Mouse (Mus musculus): ENCODE results near the gene Gm13757. TPM values are rescaled to one million over a fixed set of nuclear protein-coding genes. Genes with fewer than 3 reads are reported as not detected.
"Not testable (repeated sequence)": the region's sequence is repeated elsewhere in the genome, so short reads cannot be mapped to it uniquely, and the experiment has no call there.

The Gm13757 gene
- polyA plus RNA-seq (2016; fragmentation: Nextera tagmentation; extraction: Ambion mirVana), result not detected in 2 replicates

GRCm38 (mm10) chr2:88449031-88449430 is at the start of gene Gm13757:
Gene Gm13757 (minus strand): TSS chr2:88449131.
- H3K9ac ChIP-seq, result no peak within 1 kb of the TSS
- no peak within 1 kb of the TSS for H3K4me3 ChIP-seq
- no peaks in the 10 kb centered on the region for H3K27me3 ChIP-seq
- 97% methylated on average over 1 of the region's 1 CpGs for WGBS
- no peaks in the 10 kb centered on the region for H3K36me3 ChIP-seq
- ATAC-seq (ENCODE audit: insufficient number of reproducible peaks, insufficient read depth, low FRiP score, low TSS enrichment), result no peak
- H3K9me3 ChIP-seq, result no peaks in the 10 kb centered on the region
- H3K27ac ChIP-seq, result no peak within 1 kb of the TSS
- no peak within 1 kb of the TSS for H3K4me2 ChIP-seq (replicated peaks)
- no peaks in the 10 kb centered on the region for H3K4me1 ChIP-seq

GRCm38 (mm10) chr2:88493020-88493419 is 44.1 kb upstream of the Gm13757 start, which contains the start of gene Olfr1185-ps1:
Gene Olfr1185-ps1 (plus strand): TSS chr2:88493320.
- no peak for ATAC-seq (ENCODE audit: insufficient number of reproducible peaks, insufficient read depth, low FRiP score, low TSS enrichment)
- WGBS, result 67% methylated on average over 2 of the region's 2 CpGs

DNA sequence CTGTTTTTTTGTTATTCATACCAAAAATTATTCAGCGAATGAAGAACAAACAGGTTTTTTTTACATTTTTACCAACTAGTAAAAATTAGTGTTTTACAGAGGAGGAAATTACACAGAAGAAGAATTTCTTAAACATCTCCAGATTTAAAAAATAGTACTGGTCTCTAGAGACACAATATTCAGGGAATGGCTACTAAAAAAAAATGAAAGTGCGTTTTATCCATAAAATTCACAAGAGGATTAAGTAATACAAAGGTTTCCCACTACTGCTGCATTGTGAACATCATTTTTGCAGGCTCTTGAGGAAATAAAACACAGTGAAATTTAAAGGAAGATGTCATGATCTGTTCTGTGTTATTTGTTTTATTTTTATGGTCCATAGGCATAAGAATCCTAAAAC is 34.4 kb upstream of the Gm13757 start, which contains the start of gene Olfr1184:
TSS of gene Olfr1184 (plus strand) at position 301 of the 400 bp plus-strand sequence.
- no peak for ATAC-seq (ENCODE audit: insufficient number of reproducible peaks, insufficient read depth, low FRiP score, low TSS enrichment)
- H3K4me3 ChIP-seq, result no peak within 1 kb of the TSS
- no peaks in the 10 kb centered on the region for H3K4me1 ChIP-seq
- H3K4me2 ChIP-seq (replicated peaks), result no peak within 1 kb of the TSS
- no peaks in the 10 kb centered on the region for H3K9me3 ChIP-seq
- H3K9ac ChIP-seq, result no peak within 1 kb of the TSS
- H3K27me3 ChIP-seq, result no peaks in the 10 kb centered on the region
- H3K27ac ChIP-seq, result no peak within 1 kb of the TSS
- no peaks in the 10 kb centered on the region for H3K36me3 ChIP-seq
- 84% methylated on average over 2 of the region's 2 CpGs for WGBS

More at GRCm38 (mm10) chr2:88493020-88493419, 44.1 kb upstream of the Gm13757 start, which contains the start of gene Olfr1185-ps1:
- no peak within 1 kb of the TSS for H3K9ac ChIP-seq
- H3K27ac ChIP-seq, result no peak within 1 kb of the TSS
- no peak within 1 kb of the TSS for H3K4me3 ChIP-seq
- H3K36me3 ChIP-seq, result no peaks in the 10 kb centered on the region
- no peaks in the 10 kb centered on the region for H3K9me3 ChIP-seq
- H3K4me2 ChIP-seq (replicated peaks), result no peak within 1 kb of the TSS
- no peaks in the 10 kb centered on the region for H3K4me1 ChIP-seq
- no peaks in the 10 kb centered on the region for H3K27me3 ChIP-seq

DNA sequence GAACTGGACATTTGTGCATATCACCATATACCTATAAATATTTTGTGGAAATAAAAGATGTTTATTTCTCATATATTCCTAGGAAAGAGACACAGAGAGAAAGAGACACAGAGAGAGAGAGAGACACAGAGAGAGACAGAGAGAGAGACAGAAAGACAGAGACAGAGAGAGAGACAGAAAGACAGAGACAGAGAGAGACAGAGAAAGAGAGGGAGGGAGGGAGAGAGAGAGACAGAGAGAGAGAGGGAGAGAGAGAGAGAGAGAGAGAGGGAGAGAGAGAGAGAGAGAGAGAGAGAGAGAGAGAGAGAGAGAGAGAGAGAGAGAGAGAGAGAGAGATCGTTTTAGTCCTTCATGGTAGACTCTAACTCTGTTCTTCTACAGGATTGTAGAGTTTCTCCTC is 5.6 kb upstream of the Gm13757 start, which contains the start of gene Olfr1183:
TSS of gene Olfr1183 (plus strand) at position 301 of the 400 bp plus-strand sequence.
- not testable (repeated sequence) for H3K27ac ChIP-seq; H3K27me3 ChIP-seq; ATAC-seq (ENCODE audit: insufficient number of reproducible peaks, insufficient read depth, low FRiP score, low TSS enrichment); H3K9ac ChIP-seq; H3K4me3 ChIP-seq; H3K9me3 ChIP-seq; H3K4me1 ChIP-seq; H3K4me2 ChIP-seq (replicated peaks); H3K36me3 ChIP-seq
- 83% methylated on average over 1 of the region's 1 CpGs for WGBS

DNA sequence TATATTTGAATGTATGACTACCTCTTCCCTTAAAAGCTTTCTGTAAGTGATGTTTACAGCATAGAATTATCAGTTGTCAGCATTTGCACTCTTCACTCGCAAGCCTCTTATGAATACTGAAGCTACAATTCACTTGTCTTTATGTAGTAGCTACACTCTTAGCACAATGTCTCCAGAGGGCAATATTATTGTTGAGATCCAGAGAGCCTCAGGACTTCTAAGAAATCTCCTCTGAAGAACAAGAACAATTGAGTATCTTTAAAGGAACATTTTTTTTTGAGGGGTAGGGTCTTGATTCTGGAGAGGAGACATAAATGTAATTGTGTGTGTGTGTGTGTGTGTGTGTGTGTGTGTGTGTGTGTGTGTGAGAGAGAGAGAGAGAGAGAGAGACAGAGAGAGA is 22.9 kb downstream of the Gm13757 start, which contains the start of gene Olfr1181:
TSS of gene Olfr1181 (minus strand) at position 101 of the 400 bp plus-strand sequence.
- H3K4me1 ChIP-seq, result no peaks in the 10 kb centered on the region
- H3K4me2 ChIP-seq (replicated peaks), result no peak within 1 kb of the TSS
- H3K27me3 ChIP-seq, result no peaks in the 10 kb centered on the region
- 89% methylated on average over 1 of the region's 1 CpGs for WGBS
- no peak within 1 kb of the TSS for H3K4me3 ChIP-seq
- no peaks in the 10 kb centered on the region for H3K36me3 ChIP-seq
- no peak within 1 kb of the TSS for H3K9ac ChIP-seq
- H3K27ac ChIP-seq, result no peak within 1 kb of the TSS
- no peak for ATAC-seq (ENCODE audit: insufficient number of reproducible peaks, insufficient read depth, low FRiP score, low TSS enrichment)
- no peaks in the 10 kb centered on the region for H3K9me3 ChIP-seq

DNA sequence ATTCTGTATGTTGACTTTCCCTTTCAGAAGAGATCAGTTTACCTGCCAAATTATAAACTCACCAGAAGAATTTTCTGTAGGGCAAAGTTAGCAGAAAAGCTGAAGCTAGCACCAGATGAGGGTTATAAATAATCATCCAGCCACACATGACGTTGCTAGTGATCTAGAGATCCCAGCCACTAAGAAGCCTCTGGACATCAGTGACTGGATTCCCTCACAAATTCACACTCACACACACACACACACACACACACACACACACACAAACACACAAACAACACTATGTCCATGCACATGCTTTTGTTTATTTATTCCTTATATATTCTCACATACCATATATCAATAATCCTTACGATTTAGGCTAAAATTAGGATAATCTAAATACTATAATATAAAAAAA is 29.9 kb downstream of the Gm13757 start, which contains the start of gene Olfr1180:
TSS of gene Olfr1180 (minus strand) at position 101 of the 400 bp plus-strand sequence.
- Histone ChIP-seq H3K9me3 (no peaks in the 10 kb centered on the region), H3K4me2 (replicated peaks) (no peak within 1 kb of the TSS), H3K27ac (no peak within 1 kb of the TSS), H3K9ac (no peak within 1 kb of the TSS), H3K4me1 (no peaks in the 10 kb centered on the region), H3K36me3 (no peaks in the 10 kb centered on the region), H3K27me3 (no peaks in the 10 kb centered on the region), H3K4me3 (no peak within 1 kb of the TSS)
- no peak for ATAC-seq (ENCODE audit: insufficient number of reproducible peaks, insufficient read depth, low FRiP score, low TSS enrichment)
- WGBS, result 80% methylated on average over 2 of the region's 2 CpGs

GRCm38 (mm10) chr2:88406353-88406752 is 42.6 kb downstream of the Gm13757 start, which contains the start of gene Olfr1179:
Gene Olfr1179 (minus strand): TSS chr2:88406453.
- H3K27me3 ChIP-seq, result no peaks in the 10 kb centered on the region
- no peak within 1 kb of the TSS for H3K27ac ChIP-seq
- no peak within 1 kb of the TSS for H3K4me2 ChIP-seq (replicated peaks)
- WGBS, result 71% methylated on average over 3 of the region's 3 CpGs
- ATAC-seq (ENCODE audit: insufficient number of reproducible peaks, insufficient read depth, low FRiP score, low TSS enrichment), result no peak
- H3K9ac ChIP-seq, result no peak within 1 kb of the TSS
- H3K36me3 ChIP-seq, result no peaks in the 10 kb centered on the region
- H3K4me3 ChIP-seq, result no peak within 1 kb of the TSS
- H3K9me3 ChIP-seq, result no peaks in the 10 kb centered on the region
- no peaks in the 10 kb centered on the region for H3K4me1 ChIP-seq

Other genes with a start within 250 kb of the Gm13757 start
- not detected in 2 replicates for gene Olfr1170, start 220.8 kb downstream of the Gm13757 start, polyA plus RNA-seq (2016; fragmentation: Nextera tagmentation; extraction: Ambion mirVana)
- not detected in 2 replicates for gene Olfr1173, start 169.3 kb downstream of the Gm13757 start, polyA plus RNA-seq (2016; fragmentation: Nextera tagmentation; extraction: Ambion mirVana)
- not detected in 2 replicates for gene Olfr1174-ps, start 134.0 kb downstream of the Gm13757 start, polyA plus RNA-seq (2016; fragmentation: Nextera tagmentation; extraction: Ambion mirVana)
- gene Olfr1175-ps, start 121.9 kb downstream of the Gm13757 start, polyA plus RNA-seq (2016; fragmentation: Nextera tagmentation; extraction: Ambion mirVana), result not detected in 2 replicates
- gene Olfr1176, start 112.4 kb downstream of the Gm13757 start, polyA plus RNA-seq (2016; fragmentation: Nextera tagmentation; extraction: Ambion mirVana), result not detected in 2 replicates
- not detected in 2 replicates for gene Olfr1177-ps, start 102.6 kb downstream of the Gm13757 start, polyA plus RNA-seq (2016; fragmentation: Nextera tagmentation; extraction: Ambion mirVana)
- gene Olfr1178, start 62.1 kb downstream of the Gm13757 start, polyA plus RNA-seq (2016; fragmentation: Nextera tagmentation; extraction: Ambion mirVana), result not detected in 2 replicates
- gene Olfr1179, start 42.7 kb downstream of the Gm13757 start, polyA plus RNA-seq (2016; fragmentation: Nextera tagmentation; extraction: Ambion mirVana), result not detected in 2 replicates
- not detected in 2 replicates for gene Olfr1180, start 30.0 kb downstream of the Gm13757 start, polyA plus RNA-seq (2016; fragmentation: Nextera tagmentation; extraction: Ambion mirVana)
- not detected in 2 replicates for gene Olfr1181, start 23.0 kb downstream of the Gm13757 start, polyA plus RNA-seq (2016; fragmentation: Nextera tagmentation; extraction: Ambion mirVana)
- not detected in 2 replicates for gene Olfr1183, start 5.7 kb upstream of the Gm13757 start, polyA plus RNA-seq (2016; fragmentation: Nextera tagmentation; extraction: Ambion mirVana)
- gene Olfr1184, start 34.5 kb upstream of the Gm13757 start, polyA plus RNA-seq (2016; fragmentation: Nextera tagmentation; extraction: Ambion mirVana), result not detected in 2 replicates
- not detected in 2 replicates for gene Olfr1185-ps1, start 44.2 kb upstream of the Gm13757 start, polyA plus RNA-seq (2016; fragmentation: Nextera tagmentation; extraction: Ambion mirVana)
- gene Olfr1186, start 69.4 kb upstream of the Gm13757 start, polyA plus RNA-seq (2016; fragmentation: Nextera tagmentation; extraction: Ambion mirVana), result not detected in 2 replicates
- gene Olfr1188, start 107.8 kb upstream of the Gm13757 start, polyA plus RNA-seq (2016; fragmentation: Nextera tagmentation; extraction: Ambion mirVana), result not detected in 2 replicates
- not detected in 2 replicates for gene Olfr1189, start 137.3 kb upstream of the Gm13757 start, polyA plus RNA-seq (2016; fragmentation: Nextera tagmentation; extraction: Ambion mirVana)
- not detected in 2 replicates for gene Olfr1191-ps1, start 191.4 kb upstream of the Gm13757 start, polyA plus RNA-seq (2016; fragmentation: Nextera tagmentation; extraction: Ambion mirVana)
- gene Olfr1192-ps1, start 199.4 kb upstream of the Gm13757 start, polyA plus RNA-seq (2016; fragmentation: Nextera tagmentation; extraction: Ambion mirVana), result not detected in 2 replicates
- not detected in 2 replicates for gene Olfr1193, start 226.5 kb upstream of the Gm13757 start, polyA plus RNA-seq (2016; fragmentation: Nextera tagmentation; extraction: Ambion mirVana)
- gene Olfr1195, start 240.1 kb upstream of the Gm13757 start, polyA plus RNA-seq (2016; fragmentation: Nextera tagmentation; extraction: Ambion mirVana), result not detected in 2 replicates